Mouse (Mus musculus) liver, embryonic 16.5 days (tissue): ENCODE measurements at regions not wholly inside any gene's neighbourhood (a gene's known extent, or its start where the extent isn't known, plus 50 kb on each side); places are given as distances from the start of the nearest gene placed in this dataset.

ENCODE experiments used
- ATAC-seq: fragments of 200-750 bp; cut with Nextera tagmentation; 2 replicates; pipeline ENCODE4 v1.8.0; 2017; ENCODE audit warnings: low read depth, mild to moderate bottlenecking, moderate number of reproducible peaks, moderate library complexity
- H3K27ac ChIP-seq: fragments of 300-500 bp; sonication (generic); 2 replicates; pipeline ENCODE4 v1.5.1; 2014; ENCODE audit warnings: mild to moderate bottlenecking, low read length
- H3K27me3 ChIP-seq: fragments of 300-500 bp; sonication (generic); 2 replicates; pipeline ENCODE4 v1.6.1; 2014; ENCODE audit warnings: low read depth, low read length, mixed read lengths; ENCODE audit not compliant: control insufficient read depth, insufficient read depth
- H3K36me3 ChIP-seq: fragments of 300-500 bp; sonication (generic); 2 replicates; pipeline ENCODE4 v1.6.1; 2014; ENCODE audit warnings: mild to moderate bottlenecking; ENCODE audit not compliant: control insufficient read depth, insufficient read depth
- H3K4me1 ChIP-seq: fragments of 300-500 bp; sonication (generic); 2 replicates; pipeline ENCODE4 v1.6.1; 2014; ENCODE audit warnings: low read depth, low read length, mixed read lengths; ENCODE audit not compliant: control insufficient read depth
- H3K4me2 ChIP-seq: fragments of 300-500 bp; sonication (generic); 2 replicates; pipeline ENCODE4 v1.6.1; 2014; ENCODE audit warnings: low read depth, low read length, mixed read lengths
- H3K4me3 ChIP-seq: fragments of 300-500 bp; sonication (generic); 2 replicates; pipeline ENCODE4 v1.5.1; 2014; ENCODE audit warnings: low read depth, mild to moderate bottlenecking, low read length
- H3K9ac ChIP-seq: fragments of 300-500 bp; sonication (generic); 2 replicates; pipeline ENCODE4 v1.6.1; 2014; ENCODE audit warnings: low read depth, low read length
- H3K9me3 ChIP-seq: fragments of 300-500 bp; sonication (generic); replicated peaks from 2 replicates; pipeline ENCODE4 v1.6.1; 2016; ENCODE audit warnings: low read length; ENCODE audit not compliant: control insufficient read depth
- WGBS: fragments of 180-500 bp; shearing (Covaris S2); extraction: QIAGEN DNeasy Blood & Tissue Kit; methylation state at CpG from one replicate; pipeline ENCODE4 v1.1.7; 2014; ENCODE audit not compliant: insufficient replicate concordance; 5-methylcytosine and 5-hydroxymethylcytosine counted together

GRCm38 (mm10) chr3:78884715-78885114 lies 401.6 kb downstream of the Rapgef2 start:
- H3K9me3 ChIP-seq, result no peaks in the 10 kb centered on the region
- no peaks in the 10 kb centered on the region for H3K27me3 ChIP-seq
- WGBS, result 69% methylated on average over 9 of the region's 9 CpGs
- no peaks in the 10 kb centered on the region for H3K4me1 ChIP-seq
- H3K4me2 ChIP-seq, result no peak overlapping the region
- ATAC-seq, result no peak
- no peak overlapping the region for H3K27ac ChIP-seq
- no peak overlapping the region for H3K9ac ChIP-seq
- no peaks in the 10 kb centered on the region for H3K36me3 ChIP-seq
- H3K4me3 ChIP-seq, result no peak overlapping the region

GRCm38 (mm10) chr3:78884029-78884428 lies 402.3 kb downstream of the Rapgef2 start:
- H3K4me1 ChIP-seq, result no peaks in the 10 kb centered on the region
- no peaks in the 10 kb centered on the region for H3K36me3 ChIP-seq
- no peaks in the 10 kb centered on the region for H3K9me3 ChIP-seq
- H3K27me3 ChIP-seq, result no peaks in the 10 kb centered on the region
- WGBS, result 69% methylated on average over 11 of the region's 11 CpGs
- no peak overlapping the region for H3K4me3 ChIP-seq
- H3K4me2 ChIP-seq, result no peak overlapping the region
- no peak overlapping the region for H3K27ac ChIP-seq
- ATAC-seq, result no peak
- H3K9ac ChIP-seq, result no peak overlapping the region

GRCm38 (mm10) chr3:78880072-78880471 lies 406.2 kb downstream of the Rapgef2 start:
- WGBS, result 85% methylated on average over 13 of the region's 13 CpGs
- no peaks in the 10 kb centered on the region for H3K9me3 ChIP-seq
- no peaks in the 10 kb centered on the region for H3K27me3 ChIP-seq
- no peak for ATAC-seq
- H3K36me3 ChIP-seq, result no peaks in the 10 kb centered on the region
- no peak overlapping the region for H3K4me2 ChIP-seq
- H3K4me3 ChIP-seq, result no peak overlapping the region
- no peak overlapping the region for H3K9ac ChIP-seq
- no peaks in the 10 kb centered on the region for H3K4me1 ChIP-seq
- H3K27ac ChIP-seq, result no peak overlapping the region

GRCm38 (mm10) chr3:78877323-78877722 lies 409.0 kb downstream of the Rapgef2 start:
- Histone ChIP-seq H3K27me3 (no peaks in the 10 kb centered on the region), H3K27ac (no peak overlapping the region), H3K9me3 (no peaks in the 10 kb centered on the region), H3K4me3 (no peak overlapping the region), H3K4me1 (no peaks in the 10 kb centered on the region), H3K9ac (no peak overlapping the region), H3K36me3 (no peaks in the 10 kb centered on the region), H3K4me2 (no peak overlapping the region)
- no peak for ATAC-seq
- WGBS, result 60% methylated on average over 3 of the region's 3 CpGs

- no peaks in the 10 kb centered on the region for H3K4me1 ChIP-seq
- no peak for ATAC-seq
- WGBS, result 49% methylated on average over 1 of the region's 1 CpGs
- H3K27me3 ChIP-seq, result no peaks in the 10 kb centered on the region
- no peaks in the 10 kb centered on the region for H3K36me3 ChIP-seq
- H3K9ac ChIP-seq, result no peak overlapping the region
- no peak overlapping the region for H3K27ac ChIP-seq
- H3K9me3 ChIP-seq, result no peaks in the 10 kb centered on the region
- no peak overlapping the region for H3K4me2 ChIP-seq
- no peak overlapping the region for H3K4me3 ChIP-seq
These were observed 419.4 kb downstream of the Rapgef2 start for GRCm38 (mm10) chr3:78866896-78867295.

- Histone ChIP-seq H3K9me3 (no peaks in the 10 kb centered on the region), H3K4me3 (no peak overlapping the region), H3K9ac (no peak overlapping the region), H3K27me3 (no peaks in the 10 kb centered on the region), H3K27ac (no peak overlapping the region), H3K4me2 (no peak overlapping the region), H3K4me1 (no peaks in the 10 kb centered on the region), H3K36me3 (no peaks in the 10 kb centered on the region)
- no peak for ATAC-seq
- 63% methylated on average over 9 of the region's 9 CpGs for WGBS
These were observed 420.1 kb downstream of the Rapgef2 start for GRCm38 (mm10) chr3:78866083-78866726.

GRCm38 (mm10) chr3:78863005-78863404 lies 423.3 kb downstream of the Rapgef2 start:
- 65% methylated on average over 2 of the region's 2 CpGs for WGBS
- no peak for ATAC-seq

GRCm38 (mm10) chr3:78846617-78847318 lies 439.5 kb downstream of the Rapgef2 start:
- no peaks in the 10 kb centered on the region for H3K4me1 ChIP-seq
- H3K27me3 ChIP-seq, result no peaks in the 10 kb centered on the region
- WGBS, result 46% methylated on average over 7 of the region's 8 CpGs
- ATAC-seq, result no peak
- no peak overlapping the region for H3K4me3 ChIP-seq
- no peak overlapping the region for H3K9ac ChIP-seq
- no peak overlapping the region for H3K4me2 ChIP-seq
- no peak overlapping the region for H3K27ac ChIP-seq
- no peaks in the 10 kb centered on the region for H3K9me3 ChIP-seq
- no peaks in the 10 kb centered on the region for H3K36me3 ChIP-seq

More at GRCm38 (mm10) chr3:78863005-78863404, 423.3 kb downstream of the Rapgef2 start:
- Histone ChIP-seq H3K36me3 (no peaks in the 10 kb centered on the region), H3K9ac (no peak overlapping the region), H3K4me2 (no peak overlapping the region), H3K4me1 (no peaks in the 10 kb centered on the region), H3K9me3 (no peaks in the 10 kb centered on the region), H3K27me3 (no peaks in the 10 kb centered on the region), H3K4me3 (no peak overlapping the region), H3K27ac (no peak overlapping the region)

GRCm38 (mm10) chr3:78841173-78841572 lies 445.1 kb downstream of the Rapgef2 start:
- Histone ChIP-seq H3K4me2 (no peak overlapping the region), H3K9ac (no peak overlapping the region), H3K4me1 (no peaks in the 10 kb centered on the region), H3K27ac (no peak overlapping the region), H3K9me3 (no peaks in the 10 kb centered on the region), H3K27me3 (no peaks in the 10 kb centered on the region), H3K4me3 (no peak overlapping the region), H3K36me3 (no peaks in the 10 kb centered on the region)
- no peak for ATAC-seq
- WGBS, result 72% methylated on average over 4 of the region's 4 CpGs
